Mouse (Mus musculus): ENCODE measurements around the gene Rsl1.
"Not testable (repeated sequence)": the region's sequence is repeated elsewhere in the genome, so short reads cannot be mapped to it uniquely, and the experiment has no call there.

The Rsl1 gene

DNA sequence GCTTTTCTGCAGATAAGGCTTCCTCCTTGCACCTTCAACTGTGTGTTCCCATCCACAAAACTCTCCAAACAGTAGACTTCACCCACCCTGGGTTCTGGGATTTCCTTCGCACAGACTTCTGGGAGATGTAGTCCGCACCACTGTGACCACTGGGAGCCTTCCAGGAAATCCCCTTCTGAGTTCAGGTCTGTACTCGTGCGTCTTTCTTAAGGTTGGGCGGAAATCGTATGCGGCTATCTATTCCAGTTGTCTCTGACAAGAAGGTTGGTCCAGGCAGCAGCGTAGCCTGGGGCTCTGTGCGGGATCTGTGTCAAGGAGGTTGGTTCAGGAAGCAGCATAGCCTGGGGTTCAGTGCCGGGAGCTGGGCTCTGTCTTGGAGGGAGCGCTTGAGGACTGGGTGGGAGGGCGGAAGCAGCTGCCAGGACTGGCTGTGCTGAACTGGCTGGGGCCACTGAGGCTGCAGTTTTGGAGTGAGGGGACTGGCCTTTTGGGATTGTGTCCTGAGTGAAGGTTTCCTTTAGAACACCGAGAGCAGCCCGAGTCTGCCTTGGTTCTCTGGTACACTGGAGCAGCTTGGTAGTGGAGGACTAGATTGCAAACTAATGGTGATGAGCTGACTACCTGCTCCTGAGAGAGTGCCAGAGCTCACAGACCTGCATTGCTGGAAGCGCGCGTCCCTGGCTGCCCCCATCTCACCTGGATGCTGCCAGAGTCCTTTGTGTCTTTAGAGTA is at the start of gene Rsl1:
Rsl1 (plus strand) TSS at position 192 of the 732 bp plus-strand sequence.
- peak; percentile 59 for DNase-seq

DNA sequence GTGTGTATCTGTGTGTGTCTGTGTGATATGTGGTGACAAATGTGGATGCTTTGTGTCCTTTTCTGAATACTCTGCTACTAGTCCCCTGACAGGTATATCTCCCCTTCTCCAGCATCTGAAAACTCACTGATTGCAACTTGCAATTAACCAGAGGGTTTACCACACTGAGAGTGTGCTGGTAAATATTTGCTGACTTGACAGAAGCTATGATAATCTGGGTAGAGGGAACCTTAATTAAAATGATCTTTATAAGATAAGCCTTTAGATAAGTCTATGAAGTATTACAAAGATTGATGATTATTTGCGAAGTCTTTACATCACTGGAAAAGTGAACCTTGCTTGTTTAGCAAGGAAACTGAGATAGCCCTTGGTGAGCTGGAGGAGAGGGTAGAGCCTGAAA is 48.5 kb upstream of the Rsl1 start:
- no peak for DNase-seq

DNA sequence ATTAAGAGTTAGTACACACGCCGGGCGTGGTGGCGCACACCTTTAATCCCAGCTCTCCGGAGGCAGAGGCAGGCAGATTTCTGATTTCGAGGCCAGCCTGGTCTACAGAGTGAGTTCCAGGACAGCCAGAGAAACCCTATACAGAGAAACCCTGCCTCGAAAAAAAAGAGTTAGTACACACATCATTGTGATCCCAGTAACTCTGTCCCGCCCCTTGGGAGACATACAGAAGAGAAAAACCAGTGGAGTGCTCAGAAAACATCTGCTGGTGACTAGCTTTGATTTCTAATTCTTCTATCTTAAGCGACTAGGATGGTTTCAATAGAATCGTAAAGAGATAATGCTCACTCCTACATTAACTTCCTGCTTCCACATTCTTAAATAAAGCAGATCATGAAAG is 45.5 kb upstream of the Rsl1 start:
- DNase-seq = not testable (repeated sequence)

DNA sequence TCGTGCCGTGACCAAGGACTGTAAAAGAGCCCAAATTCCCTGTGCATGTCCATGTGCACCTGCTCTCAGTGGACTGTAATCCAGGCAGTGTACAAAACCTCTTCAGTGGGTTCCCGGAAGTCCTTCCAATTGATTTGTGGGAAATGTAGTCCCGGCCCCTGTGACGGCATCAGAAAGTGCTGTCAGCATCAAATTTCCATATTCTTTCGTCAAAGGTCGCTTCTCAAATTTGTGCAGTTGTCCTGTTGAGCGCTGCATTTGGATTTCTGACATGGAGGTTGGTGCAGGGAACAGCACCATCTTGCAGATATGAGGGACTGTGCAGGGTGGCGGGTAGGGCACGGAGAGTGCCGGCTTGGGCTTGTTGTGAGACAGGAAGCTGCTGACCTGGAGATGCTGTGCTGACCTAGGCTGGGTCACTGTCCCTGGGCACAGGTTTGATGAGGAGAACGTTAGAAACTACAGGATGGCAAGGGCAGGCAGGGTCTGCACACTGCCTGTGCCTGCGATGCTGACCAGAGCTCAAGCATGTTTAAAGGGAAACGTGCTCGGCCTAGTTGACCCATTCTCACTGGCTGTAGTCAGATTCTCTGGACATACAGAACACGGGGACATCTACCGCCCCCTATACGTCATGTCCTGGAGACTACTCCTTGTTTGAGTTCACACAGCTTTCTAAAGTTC is 44.8 kb upstream of the Rsl1 start:
- peak; percentile 77 for DNase-seq

DNA sequence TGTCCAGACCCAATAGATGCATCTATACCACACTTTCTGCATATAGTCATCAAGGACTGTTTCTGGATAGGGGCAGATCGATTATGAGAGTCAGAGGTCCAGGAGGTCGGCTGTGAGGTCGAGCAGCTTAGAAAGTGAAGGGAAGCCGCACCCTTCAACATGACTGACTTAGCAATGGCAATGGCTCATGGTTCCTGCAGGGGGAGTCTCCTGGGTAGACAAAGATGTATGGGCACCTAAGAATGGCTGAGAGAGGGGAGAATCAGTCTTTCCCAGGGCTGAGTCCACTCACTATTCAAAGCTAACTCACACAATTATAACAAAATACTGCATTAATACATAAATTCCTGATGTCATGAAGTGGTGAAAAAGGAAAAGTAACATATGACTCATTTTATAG is 6.9 kb upstream of the Rsl1 start:
- not testable (repeated sequence) for DNase-seq

DNA sequence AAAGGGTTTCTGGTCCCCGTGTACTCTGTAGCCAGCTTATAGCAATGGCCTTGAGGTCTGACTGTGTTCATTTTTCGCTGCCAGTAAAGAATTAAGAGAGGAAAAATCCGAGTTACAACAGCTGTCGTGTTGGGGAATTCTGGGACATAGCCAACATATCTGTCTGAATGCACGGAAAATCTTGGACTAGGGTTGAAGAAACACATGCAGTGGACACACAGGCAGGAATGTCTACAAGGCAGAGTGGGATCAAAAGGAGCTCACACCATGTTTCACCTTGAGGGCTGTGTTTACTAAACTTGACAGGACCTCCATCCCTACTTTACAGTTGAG is 707 bp downstream of the Rsl1 start:
- no peak for DNase-seq

DNA sequence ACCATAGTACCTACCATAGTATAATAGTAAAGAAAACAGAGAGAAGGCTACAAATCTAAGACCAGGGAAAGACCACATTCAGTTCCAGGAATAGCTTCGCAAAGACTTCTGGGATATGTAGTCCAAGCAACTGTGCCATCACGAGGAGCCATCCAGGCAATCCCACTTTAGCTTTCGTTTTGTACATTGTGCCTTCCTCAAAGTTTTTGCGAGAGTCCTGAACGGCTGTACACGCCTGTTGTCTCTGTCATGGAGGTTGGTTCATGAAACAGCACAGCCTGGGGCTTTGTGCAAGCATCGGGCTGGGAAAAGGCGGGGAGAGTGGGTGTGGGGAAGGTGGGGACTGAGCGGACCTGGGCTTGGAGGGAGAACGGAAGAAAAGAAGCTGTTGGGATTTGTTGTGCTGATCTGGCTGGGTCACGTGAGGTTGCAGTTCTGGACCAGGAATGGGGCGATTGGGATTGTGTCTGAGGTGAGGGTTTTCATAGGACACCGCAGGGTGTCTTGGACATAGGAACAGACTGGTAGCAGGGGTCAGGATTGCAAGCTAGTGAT is 21.4 kb downstream of the Rsl1 start, which contains the start of gene Zfp455:
Zfp455 (plus strand) TSS at position 167 of the 555 bp plus-strand sequence.
- peak; percentile 16 for DNase-seq

DNA sequence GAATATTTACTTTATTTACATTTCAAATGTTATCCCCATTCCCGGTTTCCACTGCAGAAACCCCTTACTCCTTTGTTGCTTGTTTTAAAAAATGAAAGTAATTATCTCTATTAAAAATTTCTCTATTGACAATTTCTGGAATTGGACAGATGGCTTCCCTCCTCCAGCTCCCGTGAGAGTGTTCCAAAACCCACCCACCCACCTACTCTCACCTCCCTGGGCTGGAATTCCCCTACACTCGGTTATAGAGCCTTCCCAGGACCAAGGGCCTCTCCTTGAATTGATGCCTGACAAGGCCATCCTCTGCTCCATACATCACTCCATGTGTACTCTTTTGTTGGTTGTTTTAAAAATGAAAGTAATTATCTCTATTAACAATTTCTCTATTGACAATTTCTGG is 28.7 kb downstream of the Rsl1 start:
- DNase-seq = no peak

DNA sequence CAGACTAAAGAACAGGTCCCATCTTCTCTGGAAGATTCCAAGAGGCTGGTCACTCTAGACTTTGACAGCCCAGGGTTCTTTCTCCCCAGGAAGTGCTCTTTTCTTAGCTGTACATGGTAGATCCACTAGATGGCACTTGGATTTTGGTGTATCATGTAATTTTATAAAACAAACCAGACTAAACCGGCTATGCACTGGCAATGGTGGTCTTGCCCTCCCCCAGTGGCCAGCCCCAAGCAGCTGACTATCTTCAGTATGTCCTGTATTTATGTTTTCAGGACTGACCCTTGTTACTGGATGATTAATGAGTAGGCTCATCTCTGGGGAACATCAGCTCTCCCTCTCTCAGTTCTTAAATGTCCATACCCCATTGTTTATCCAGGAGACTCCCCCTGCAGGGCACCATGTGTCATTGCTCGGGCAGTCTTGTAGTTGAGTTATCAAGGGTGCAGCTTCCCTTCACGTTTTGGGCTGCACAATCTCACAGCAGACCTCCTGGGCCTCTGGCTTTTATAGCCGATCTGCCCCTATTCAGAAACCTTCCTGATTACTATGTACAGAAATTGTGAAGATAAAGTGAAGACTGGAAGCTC is 41.1 kb downstream of the Rsl1 start:
- DNase-seq = no peak
